Comparison of ENCODE assay signal across 8 mouse cellular contexts in genomic region chr11:77983191-77983936, GRCm38 (mm10). TPM values are rescaled to one million over a fixed set of nuclear protein-coding genes. Genes with fewer than 3 reads are reported as not detected.
DNase-seq lines count a peak whose midpoint lies in the region; ATAC-seq lines count a peak whose summit lies in the region.

No protein-coding gene starts in this region.

- H3K4me3 ChIP-seq in embryonic facial prominence, embryonic 15.5 days (replicated peaks): peak overlapping the region; percentile 99
- H3K4me3 ChIP-seq in hindbrain, embryonic 10.5 days: peak overlapping the region; percentile 100

- peak; percentile 70 for DNase-seq in CD4-positive helper T cell, adult 2 months (ENCODE audit: low read depth, low spot score)
- peak; percentile 68 for DNase-seq in adrenal gland, adult 8-10 months
- peak; percentile 69 for DNase-seq in hindbrain, embryonic 10.5 days (ENCODE audit: low spot score)
- DNase-seq in layer of hippocampus, postnatal 14 days (ENCODE audit: low spot score in 2 of 2): peak; percentile 45 to 66
- peak; percentile 49 for DNase-seq in lung, postnatal 14 days
- peak; percentile 68 for DNase-seq in right cerebral cortex, postnatal 14 days
- peak; percentile 23 to 50 for DNase-seq in urinary bladder, postnatal 36 days (ENCODE audit: low spot score in 2 of 2)

- H3K36me3 ChIP-seq in embryonic facial prominence, embryonic 15.5 days: peaks cover 10% of the 10 kb centered on the region
- H3K36me3 ChIP-seq in hindbrain, embryonic 10.5 days: peaks cover 28% of the 10 kb centered on the region

- H3K4me2 ChIP-seq in embryonic facial prominence, embryonic 15.5 days (replicated peaks): peak overlapping the region; percentile 87

- peak overlapping the region; percentile 95 for H3K27ac ChIP-seq in embryonic facial prominence, embryonic 15.5 days (replicated peaks)
- H3K27ac ChIP-seq in hindbrain, embryonic 10.5 days: peak overlapping the region; percentile 97

- H3K4me1 ChIP-seq in embryonic facial prominence, embryonic 15.5 days: peaks cover 14% of the 10 kb centered on the region
- H3K4me1 ChIP-seq in hindbrain, embryonic 10.5 days (replicated peaks): peaks cover 28% of the 10 kb centered on the region

- H3K27me3 ChIP-seq in embryonic facial prominence, embryonic 15.5 days: no peaks in the 10 kb centered on the region; the same call in 1 of the 2 replicates
- peaks cover 3% of the 10 kb centered on the region; the same call in 1 of the 2 replicates for H3K27me3 ChIP-seq in hindbrain, embryonic 10.5 days (ENCODE audit: insufficient read depth, poor library complexity, severe bottlenecking)

- H3K9ac ChIP-seq in embryonic facial prominence, embryonic 15.5 days: peak overlapping the region; percentile 100

- H3K9me3 ChIP-seq in embryonic facial prominence, embryonic 15.5 days (replicated peaks): no peaks in the 10 kb centered on the region
- no peaks in the 10 kb centered on the region for H3K9me3 ChIP-seq in hindbrain, embryonic 10.5 days

- no peak for ATAC-seq in embryonic facial prominence, embryonic 15.5 days (ENCODE audit: insufficient number of reproducible peaks, low FRiP score, low TSS enrichment, low read depth)

- 2% methylated on average over 27 of the region's 32 CpGs for WGBS in embryonic facial prominence, embryonic 15.5 days
- under 1% methylated on average over 31 of the region's 32 CpGs for WGBS in hindbrain, embryonic 10.5 days

RNA-seq across cellular contexts. Expression of gene Phf12, which starts 0.8 kb away (rescaled TPM):
- 10 to 100 TPM; 50.6 to 78.2 (median 63.1) TPM for total RNA-seq in adrenal gland, adult 8-10 months (2022)
- 16.8 and 18.4 TPM in 2 replicates for polyA plus RNA-seq in embryonic facial prominence, embryonic 15.5 days (2015; fragmentation: Nextera tagmentation; extraction: Ambion mirVana)
- polyA plus RNA-seq in hindbrain, embryonic 10.5 days (2016; fragmentation: Nextera tagmentation; extraction: Ambion mirVana): 14.5 and 19.7 TPM in 2 replicates
- 10 to 100 TPM; 43.9 to 52.6 TPM for total RNA-seq in layer of hippocampus, postnatal 14 days (2021)

RNA-seq across cellular contexts. Expression of gene Dhrs13, which starts 48.7 kb away (rescaled TPM):
- 10 to 100 TPM; 11.0 to 23.6 (median 14.4) TPM for total RNA-seq in adrenal gland, adult 8-10 months (2022)
- polyA plus RNA-seq in embryonic facial prominence, embryonic 15.5 days (2015; fragmentation: Nextera tagmentation; extraction: Ambion mirVana): 18.5 and 19.7 TPM in 2 replicates
- 16.6 and 17.0 TPM in 2 replicates for polyA plus RNA-seq in hindbrain, embryonic 10.5 days (2016; fragmentation: Nextera tagmentation; extraction: Ambion mirVana)
- total RNA-seq in layer of hippocampus, postnatal 14 days (2021): 10 to 100 TPM; 11.2 to 11.3 TPM

RNA-seq across cellular contexts. Expression of gene Sez6, which starts 52.8 kb away (rescaled TPM):
- 1 to 10 TPM; 3.1 to 6.8 (median 4.0) TPM for total RNA-seq in adrenal gland, adult 8-10 months (2022)
- 0.60 and 1.3 TPM in 2 replicates for polyA plus RNA-seq in embryonic facial prominence, embryonic 15.5 days (2015; fragmentation: Nextera tagmentation; extraction: Ambion mirVana)
- 8.8 and 19.3 TPM in 2 replicates for polyA plus RNA-seq in hindbrain, embryonic 10.5 days (2016; fragmentation: Nextera tagmentation; extraction: Ambion mirVana)
- total RNA-seq in layer of hippocampus, postnatal 14 days (2021): 100 to 1,000 TPM; 162 to 163 TPM

RNA-seq across cellular contexts. Expression of gene Flot2, which starts 54.4 kb away (rescaled TPM):
- 100 to 1,000 TPM in 2 of 4 experiments, 10 to 100 TPM in 2; 86.1 to 115 (median 101) TPM for total RNA-seq in adrenal gland, adult 8-10 months (2022)
- 65.5 and 65.7 TPM in 2 replicates for polyA plus RNA-seq in embryonic facial prominence, embryonic 15.5 days (2015; fragmentation: Nextera tagmentation; extraction: Ambion mirVana)
- polyA plus RNA-seq in hindbrain, embryonic 10.5 days (2016; fragmentation: Nextera tagmentation; extraction: Ambion mirVana): 73.0 and 76.3 TPM in 2 replicates
- total RNA-seq in layer of hippocampus, postnatal 14 days (2021): 100 to 1,000 TPM; 109 to 122 TPM

Comparison
In these comparisons a context has a peak if more than half of its experiments do, and no peak if none do; other contexts are left out.
1. RNA of gene Sez6, which starts 52.8 kb away (total RNA-seq): 162 to 163 TPM in layer of hippocampus, postnatal 14 days; 3.1 to 6.8 TPM in adrenal gland, adult 8-10 months; every median in the first group is over 10 times any median in the second.
2. Peak in every context shown above with its lines, with median percentiles within 50 percentile points of each other: DNase-seq.